Mouse (Mus musculus) liver, adult 2 months (tissue): ENCODE data around the gene E130309D02Rik. TPM values are rescaled to one million over a fixed set of nuclear protein-coding genes. Genes with fewer than 3 reads are reported as not detected.

Experiments used
- DNase-seq: peaks from one replicate; pipeline ENCODE4 v3.0.0-alpha.2; 2011; ENCODE audit warnings: low read depth, low spot score; ENCODE audit errors: extremely low read depth
- H3K27ac ChIP-seq: fragments of 200-500 bp; replicated peaks from 2 replicates; pipeline ENCODE4 v1.5.1; 2012; ENCODE audit warnings: low read depth, mild to moderate bottlenecking, control low read depth, inconsistent platforms, low read length; ENCODE audit not compliant: insufficient read depth
- H3K27me3 ChIP-seq: fragments of 200-500 bp; 2 replicates; pipeline ENCODE4 v1.6.1; 2012; ENCODE audit warnings: mild to moderate bottlenecking, moderate library complexity, low read length, inconsistent platforms; ENCODE audit not compliant: control insufficient read depth, insufficient read depth
- H3K36me3 ChIP-seq: fragments of 200-500 bp; 2 replicates; pipeline ENCODE4 v1.6.1; 2012; ENCODE audit warnings: low read length, inconsistent platforms; ENCODE audit not compliant: control insufficient read depth, insufficient read depth
- H3K4me1 ChIP-seq: fragments of 200-500 bp; 2 replicates; pipeline ENCODE4 v1.6.1; 2011; ENCODE audit warnings: low read length; ENCODE audit not compliant: control insufficient read depth, insufficient read depth
- H3K4me3 ChIP-seq: fragments of 200-500 bp; 2 replicates; pipeline ENCODE4 v1.5.1; 2011; ENCODE audit warnings: low read depth, mild to moderate bottlenecking, control low read depth, low read length, moderate library complexity; ENCODE audit not compliant: insufficient read depth
- H3K79me2 ChIP-seq: fragments of 200-500 bp; 2 replicates; pipeline ENCODE4 v1.6.1; 2012; ENCODE audit warnings: inconsistent platforms, mild to moderate bottlenecking, low read length, moderate library complexity; ENCODE audit not compliant: control insufficient read depth, insufficient read depth
- H3K9ac ChIP-seq: fragments of 200-500 bp; 2 replicates; pipeline ENCODE4 v1.6.1; 2012; ENCODE audit warnings: low read depth, mild to moderate bottlenecking, control low read depth, inconsistent platforms, low read length
- CTCF ChIP-seq: fragments of 200-500 bp; IDR thresholded peaks from 2 replicates; pipeline ENCODE4 v1.5.1; 2011; ENCODE audit warnings: low read depth, low read length, control low read depth
- POLR2A ChIP-seq: fragments of 200-500 bp; IDR thresholded peaks from 2 replicates; pipeline ENCODE4 v1.6.1; 2011; ENCODE audit warnings: low read length, control low read depth; ENCODE audit not compliant: insufficient read depth; ENCODE audit errors: extremely low read depth
- WGBS: fragments of 180-500 bp; shearing (Covaris S2); methylation state at CpG from one replicate; pipeline ENCODE4 v1.1.7; 2018; 5-methylcytosine and 5-hydroxymethylcytosine counted together
- polyA plus RNA-seq: library from polyadenylated mRNA; depleted of rRNA; stranded (reverse); fragments of >200 nt; gene quantifications from 2 replicates; pipeline ENCODE4 v1.2.3, GENCODE M21; 2012
- total RNA-seq: library from RNA; depleted of rRNA; stranded (reverse); fragments of >200 nt; gene quantifications from 2 replicates; pipeline ENCODE4 v1.2.3, GENCODE M21; 2014

Gene E130309D02Rik
- total and polyA plus RNA-seq, 2 experiments, result 4.3 to 12.8 TPM

DNA sequence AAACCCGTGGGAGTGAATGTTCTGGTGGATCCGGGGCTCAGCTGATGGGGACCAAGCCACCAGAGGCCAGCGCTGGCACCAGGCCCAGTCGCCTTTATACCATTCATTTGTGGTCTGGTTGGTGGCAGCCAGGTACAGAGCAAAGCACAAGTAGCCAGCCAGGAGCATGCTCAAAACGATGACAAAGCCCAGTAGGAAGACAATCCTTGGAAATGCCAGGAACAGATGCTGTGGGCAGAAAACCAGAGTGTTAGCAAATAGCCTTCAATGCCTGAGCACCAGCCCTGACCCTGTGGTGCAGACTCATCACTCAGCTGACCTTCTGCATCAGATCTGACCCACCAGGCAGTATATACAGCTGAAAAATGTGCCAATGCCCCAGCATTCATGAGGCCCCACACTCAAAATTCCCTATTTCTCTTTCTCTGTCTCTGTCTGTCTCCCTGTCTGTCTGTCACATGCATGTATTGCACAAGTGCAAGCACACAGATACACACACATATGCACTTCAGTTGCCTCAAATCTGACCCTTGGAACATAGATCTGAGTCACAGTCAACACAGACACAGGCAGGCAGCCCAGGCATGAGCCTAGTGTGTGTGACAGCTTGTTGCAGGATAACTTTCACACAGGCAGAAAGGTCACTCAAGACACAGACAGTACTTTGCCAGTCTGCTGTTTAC lies 1.6 kb upstream of the E130309D02Rik start:
- 45% methylated on average over 5 of the region's 5 CpGs for WGBS
- H3K9ac ChIP-seq, result 0 out of 2 replicates have a peak overlapping the region, but pooled peaks have one; percentile 11
- TF ChIP-seq CTCF, result no peak
- TF ChIP-seq POLR2A, result no peak
- peaks cover 4% of the 10 kb centered on the region; the same call in 1 of the 2 replicates for H3K36me3 ChIP-seq
- peaks cover 22% of the 10 kb centered on the region for H3K4me1 ChIP-seq
- peak; percentile 91 for DNase-seq
- H3K79me2 ChIP-seq, result peaks cover 3% of the 10 kb centered on the region; the same call in 1 of the 2 replicates
- no peak overlapping the region for H3K4me3 ChIP-seq
- no peaks in the 10 kb centered on the region for H3K27me3 ChIP-seq
- H3K27ac ChIP-seq, result peak overlapping the region; percentile 88

DNA sequence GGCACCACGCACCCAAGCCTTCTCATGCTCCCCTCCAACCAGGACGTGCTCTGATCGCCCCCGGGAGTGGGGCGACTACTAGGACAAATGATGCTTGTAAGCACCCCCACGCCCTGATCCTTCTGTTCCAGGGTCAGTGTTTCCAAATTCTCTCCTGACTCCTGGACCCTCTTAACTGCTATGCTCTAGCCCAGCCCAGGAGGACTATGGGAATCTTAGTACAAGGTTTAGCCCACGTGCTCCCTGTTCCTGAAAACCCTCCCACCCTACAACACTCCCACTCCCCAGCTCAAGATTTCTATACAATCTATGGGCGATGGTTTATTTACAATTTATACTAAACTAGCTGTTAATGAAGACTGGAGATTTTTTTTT lies 341 bp upstream of the E130309D02Rik start:
- H3K27ac ChIP-seq, result peak overlapping the region; percentile 25; the same call in 1 of the 2 replicates
- H3K36me3 ChIP-seq, result peaks cover 5% of the 10 kb centered on the region; the same call in 1 of the 2 replicates
- peaks cover 22% of the 10 kb centered on the region for H3K4me1 ChIP-seq
- TF ChIP-seq POLR2A, result no peak
- TF ChIP-seq CTCF, result no peak
- H3K27me3 ChIP-seq, result no peaks in the 10 kb centered on the region
- peaks cover 8% of the 10 kb centered on the region; the same call in 1 of the 2 replicates for H3K79me2 ChIP-seq
- 27% methylated on average over 8 of the region's 8 CpGs for WGBS
- peak overlapping the region; percentile 16; the same call in 1 of the 2 replicates for H3K4me3 ChIP-seq
- DNase-seq, result no peak
- peak overlapping the region; percentile 75 for H3K9ac ChIP-seq

DNA sequence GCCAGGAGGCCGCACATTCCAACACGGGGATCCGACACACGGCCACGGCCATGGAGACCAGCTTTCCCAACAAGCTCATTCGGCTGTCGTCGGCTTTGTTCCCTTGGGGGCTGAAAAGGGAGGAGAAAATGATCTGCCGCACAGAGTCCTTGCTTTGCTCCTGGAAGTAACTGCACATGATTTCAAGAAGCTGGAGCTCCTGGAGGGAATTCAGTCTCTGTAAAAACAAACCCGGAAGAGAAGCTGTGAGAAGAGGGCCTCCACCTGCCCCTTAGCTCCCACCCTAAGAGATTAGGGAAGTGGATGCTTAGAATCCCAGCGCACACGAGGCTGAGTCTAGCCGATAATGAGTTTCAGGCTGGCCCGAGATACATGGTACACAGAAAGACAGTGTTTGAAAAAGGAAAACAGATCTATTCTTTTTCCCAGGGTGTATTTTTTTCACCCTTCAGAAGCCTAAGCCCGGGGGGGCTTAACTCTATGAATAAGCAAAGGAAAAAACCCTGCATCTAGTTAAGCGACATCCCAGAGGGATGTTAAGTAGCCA lies 904 bp downstream of the E130309D02Rik start:
- Histone ChIP-seq H3K4me3 (peak overlapping the region; percentile 84), H3K27me3 (no peaks in the 10 kb centered on the region), H3K27ac (peak overlapping the region; percentile 94; the same call in 1 of the 2 replicates), H3K36me3 (peaks cover 9% of the 10 kb centered on the region; the same call in 1 of the 2 replicates), H3K79me2 (peaks cover 8% of the 10 kb centered on the region; the same call in 1 of the 2 replicates), H3K9ac (peak overlapping the region; percentile 99), H3K4me1 (peaks cover 22% of the 10 kb centered on the region)
- 26% methylated on average over 16 of the region's 16 CpGs for WGBS
- no peak for TF ChIP-seq CTCF
- no peak for TF ChIP-seq POLR2A
- no peak for DNase-seq

DNA sequence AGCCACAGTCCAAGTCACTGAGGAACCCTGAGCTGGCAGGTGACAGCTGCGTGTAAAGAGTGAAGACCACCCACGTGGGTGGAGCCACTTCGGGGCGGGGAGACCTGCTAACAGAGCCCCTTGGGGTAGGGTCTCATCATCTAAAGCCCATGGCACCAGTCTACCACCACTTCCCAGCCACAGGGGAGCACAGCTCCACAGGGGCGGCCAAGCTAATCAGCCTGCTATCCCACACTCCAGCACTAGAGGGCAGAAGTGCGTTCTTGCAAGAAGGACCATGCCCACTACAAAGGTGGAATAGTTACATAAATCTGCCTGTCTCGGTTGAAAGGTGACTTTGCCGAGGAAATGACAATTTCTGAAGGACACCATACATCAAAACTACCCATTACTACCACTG lies 3.3 kb downstream of the E130309D02Rik start:
- H3K9ac ChIP-seq, result no peak overlapping the region
- H3K4me1 ChIP-seq, result peaks cover 15% of the 10 kb centered on the region
- peak; percentile 61 for DNase-seq
- H3K27me3 ChIP-seq, result no peaks in the 10 kb centered on the region
- peaks cover 10% of the 10 kb centered on the region; the same call in 1 of the 2 replicates for H3K79me2 ChIP-seq
- H3K36me3 ChIP-seq, result peaks cover 9% of the 10 kb centered on the region; the same call in 1 of the 2 replicates
- H3K27ac ChIP-seq, result no peak overlapping the region
- TF ChIP-seq CTCF, result peak; percentile 87
- TF ChIP-seq POLR2A, result no peak
- 57% methylated on average over 8 of the region's 8 CpGs for WGBS
- H3K4me3 ChIP-seq, result no peak overlapping the region

DNA sequence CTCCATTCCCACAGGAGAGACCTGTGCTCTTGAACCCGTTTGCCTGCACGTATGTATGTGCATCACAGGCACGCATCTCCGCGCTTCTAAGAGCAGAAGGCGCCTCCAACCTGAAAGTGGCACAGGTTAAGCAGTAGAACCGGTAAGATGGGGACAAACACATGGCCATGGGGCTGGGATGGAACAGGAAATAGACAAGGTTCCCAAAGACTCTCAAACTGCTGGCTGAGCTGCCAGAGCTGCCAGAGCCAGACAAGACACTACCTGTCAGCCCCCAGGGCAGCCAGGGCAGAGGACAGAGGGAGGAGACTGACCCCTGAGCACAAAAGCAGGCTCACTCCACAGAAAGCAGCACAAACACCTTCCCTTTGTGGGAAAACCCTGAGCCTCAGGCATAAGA lies 5.2 kb downstream of the E130309D02Rik start:
- no peak for TF ChIP-seq CTCF
- TF ChIP-seq POLR2A, result no peak
- peaks cover 10% of the 10 kb centered on the region; the same call in 1 of the 2 replicates for H3K79me2 ChIP-seq
- H3K4me1 ChIP-seq, result peaks cover 5% of the 10 kb centered on the region; the same call in 1 of the 2 replicates
- H3K27me3 ChIP-seq, result no peaks in the 10 kb centered on the region
- H3K27ac ChIP-seq, result no peak overlapping the region
- no peak overlapping the region for H3K9ac ChIP-seq
- no peak overlapping the region for H3K4me3 ChIP-seq
- H3K36me3 ChIP-seq, result peaks cover 13% of the 10 kb centered on the region; the same call in 1 of the 2 replicates
- no peak for DNase-seq
- WGBS, result 98% methylated on average over 7 of the region's 7 CpGs
